Mouse (Mus musculus) MEL (cell line): Measurements from ENCODE around the gene Stim1. TPM values are rescaled to one million over a fixed set of nuclear protein-coding genes. Genes with fewer than 3 reads are reported as not detected.

ENCODE experiments used
- DNase-seq: peaks from one replicate; pipeline ENCODE4 v3.0.0; 2011; ENCODE audit warnings: low read depth, low spot score
- H3K27ac ChIP-seq: 2 replicates; pipeline ENCODE4 v1.5.1; 2012; ENCODE audit warnings: low read depth, mild to moderate bottlenecking, control low read depth, low read length, moderate library complexity; ENCODE audit not compliant: control insufficient read depth
- H3K27me3 ChIP-seq, 2 experiments: fragments of 150-350 bp in 1 of 2; sonication (generic) in 1 of 2; 2 replicates each; pipeline ENCODE4 v1.6.1; 2012; ENCODE audit warnings: low read length in 2 of 2, mild to moderate bottlenecking in 2 of 2, improper control_type of control experiment in 1 of 2, moderate library complexity in 1 of 2; ENCODE audit not compliant: insufficient read depth in 2 of 2, control insufficient read depth in 1 of 2
- H3K36me3 ChIP-seq, 2 experiments: 2 replicates each; pipeline ENCODE4 v1.6.1; 2012 to 2014; ENCODE audit warnings: low read length in 2 of 2, improper control_type of control experiment in 1 of 2, inconsistent platforms in 1 of 2, mild to moderate bottlenecking in 1 of 2; ENCODE audit not compliant: insufficient read depth in 2 of 2, control insufficient read depth in 1 of 2
- H3K4me1 ChIP-seq, 2 experiments: fragments of 150-350 bp in 1 of 2; sonication (generic) in 1 of 2; 2 replicates each; pipeline ENCODE4 v1.6.1; 2012; ENCODE audit warnings: low read length in 2 of 2, improper control_type of control experiment in 1 of 2, mild to moderate bottlenecking in 1 of 2; ENCODE audit not compliant: insufficient read depth in 2 of 2, control insufficient read depth in 1 of 2
- H3K4me3 ChIP-seq, 2 experiments: fragments of 150-350 bp in 1 of 2; sonication (generic) in 1 of 2; 2 replicates each; pipeline ENCODE4 v1.5.1; 2012; ENCODE audit warnings: low read depth in 2 of 2, low read length in 2 of 2, mild to moderate bottlenecking in 2 of 2, moderate library complexity in 2 of 2, control low read depth in 1 of 2, improper control_type of control experiment in 1 of 2; ENCODE audit not compliant: control insufficient read depth in 1 of 2, insufficient read depth in 1 of 2
- H3K79me2 ChIP-seq: 2 replicates; pipeline ENCODE4 v1.6.1; 2012; ENCODE audit warnings: mild to moderate bottlenecking, low read length, moderate library complexity; ENCODE audit not compliant: control insufficient read depth, poor library complexity, insufficient read depth
- H3K9ac ChIP-seq: 2 replicates; pipeline ENCODE4 v1.6.1; 2012; ENCODE audit warnings: low read depth, mild to moderate bottlenecking, control low read depth, low read length, moderate library complexity; ENCODE audit not compliant: control insufficient read depth, poor library complexity, severe bottlenecking
- H3K9me3 ChIP-seq: fragments of 150-350 bp; sonication (generic); replicated peaks from 2 replicates; pipeline ENCODE4 v1.6.1; 2012; ENCODE audit warnings: mild to moderate bottlenecking, low read length, improper control_type of control experiment, moderate library complexity; ENCODE audit not compliant: insufficient read depth
- BHLHE40 ChIP-seq: IDR thresholded peaks from 2 replicates; pipeline ENCODE4 v1.6.1; 2012; ENCODE audit warnings: low read depth, mild to moderate bottlenecking, inconsistent platforms, low read length, improper control_type of control experiment, borderline replicate concordance
- CHD2 ChIP-seq: IDR thresholded peaks from 2 replicates; pipeline ENCODE4 v1.6.1; 2011; ENCODE audit warnings: low read length, improper control_type of control experiment
- CTCF ChIP-seq, 3 experiments: IDR thresholded peaks in 2 of 3; conservative IDR thresholded peaks in 1 of 3; 2 replicates each; pipeline ENCODE4 v1.5.1; 2011 to 2012; ENCODE audit warnings: low read length in 3 of 3, low read depth in 2 of 3, mild to moderate bottlenecking in 2 of 3, improper control_type of control experiment in 1 of 3, inconsistent platforms in 1 of 3, mixed read lengths in 1 of 3, moderate library complexity in 1 of 3; ENCODE audit not compliant: control insufficient read depth in 1 of 3, insufficient read depth in 1 of 3, poor library complexity in 1 of 3, severe bottlenecking in 1 of 3
- E2F4 ChIP-seq: IDR thresholded peaks from 2 replicates; pipeline ENCODE4 v1.6.1; 2011; ENCODE audit warnings: low read depth, low read length, improper control_type of control experiment, borderline replicate concordance
- ELF1 ChIP-seq: IDR thresholded peaks from 2 replicates; pipeline ENCODE4 v1.6.1; 2014; ENCODE audit warnings: low read depth, mild to moderate bottlenecking, inconsistent platforms, low read length, improper control_type of control experiment, moderate library complexity
- HCFC1 ChIP-seq: IDR thresholded peaks from 2 replicates; pipeline ENCODE4 v1.6.1; 2012; ENCODE audit warnings: low read depth, mild to moderate bottlenecking, inconsistent platforms, low read length, improper control_type of control experiment, moderate library complexity
- KAT2A ChIP-seq: conservative IDR thresholded peaks from 2 replicates; pipeline ENCODE4 v1.6.1; 2012; ENCODE audit warnings: low read depth, low read length, improper control_type of control experiment, inconsistent platforms
- MAFK ChIP-seq: IDR thresholded peaks from 2 replicates; pipeline ENCODE4 v1.6.1; 2011; ENCODE audit warnings: low read depth, mild to moderate bottlenecking, low read length, improper control_type of control experiment, borderline replicate concordance
- MAZ ChIP-seq: IDR thresholded peaks from 2 replicates; pipeline ENCODE4 v1.6.1; 2012; ENCODE audit warnings: low read depth, mild to moderate bottlenecking, inconsistent platforms, low read length, improper control_type of control experiment
- MEF2A ChIP-seq: IDR thresholded peaks from 2 replicates; pipeline ENCODE4 v1.6.1; 2014; ENCODE audit warnings: low read depth, mild to moderate bottlenecking, inconsistent platforms, low read length, improper control_type of control experiment; ENCODE audit not compliant: poor library complexity, insufficient replicate concordance, severe bottlenecking; ENCODE audit errors: extremely low read depth
- MYB ChIP-seq: IDR thresholded peaks from 2 replicates; pipeline ENCODE4 v1.6.1; 2011; ENCODE audit warnings: mild to moderate bottlenecking, low read depth, low read length, improper control_type of control experiment
- MYC ChIP-seq: IDR thresholded peaks from 2 replicates; pipeline ENCODE4 v1.6.1; 2011; ENCODE audit warnings: low read depth, mild to moderate bottlenecking, low read length, improper control_type of control experiment, moderate library complexity
- POLR2A ChIP-seq, 2 experiments: IDR thresholded peaks; 2 replicates each; pipeline ENCODE4 v1.6.1; 2011 to 2012; ENCODE audit warnings: low read length in 2 of 2, mild to moderate bottlenecking in 2 of 2, control low read depth in 1 of 2, improper control_type of control experiment in 1 of 2, low read depth in 1 of 2, moderate library complexity in 1 of 2; ENCODE audit not compliant: control insufficient read depth in 1 of 2, insufficient read depth in 1 of 2, poor library complexity in 1 of 2
- RCOR1 ChIP-seq: IDR thresholded peaks from 2 replicates; pipeline ENCODE4 v1.6.1; 2012; ENCODE audit warnings: low read depth, mild to moderate bottlenecking, inconsistent platforms, low read length, improper control_type of control experiment
- SIN3A ChIP-seq: IDR thresholded peaks from 2 replicates; pipeline ENCODE4 v1.6.1; 2012; ENCODE audit warnings: low read length, improper control_type of control experiment, inconsistent platforms
- SMC3 ChIP-seq: IDR thresholded peaks from 2 replicates; pipeline ENCODE4 v1.6.1; 2011; ENCODE audit warnings: low read depth, low read length, improper control_type of control experiment
- TAL1 ChIP-seq: IDR thresholded peaks from 2 replicates; pipeline ENCODE4 v1.6.1; 2012; ENCODE audit warnings: mild to moderate bottlenecking, inconsistent platforms, low read length, moderate library complexity, mixed read lengths
- TBP ChIP-seq: IDR thresholded peaks from 2 replicates; pipeline ENCODE4 v1.8.0; 2011; ENCODE audit warnings: low read depth, low read length, improper control_type of control experiment
- UBTF ChIP-seq: IDR thresholded peaks from 2 replicates; pipeline ENCODE4 v1.6.1; 2012; ENCODE audit warnings: low read depth, mild to moderate bottlenecking, inconsistent platforms, low read length, improper control_type of control experiment, moderate library complexity, borderline replicate concordance; ENCODE audit not compliant: insufficient read depth
- USF2 ChIP-seq, 2 experiments: IDR thresholded peaks; 2 replicates each; pipeline ENCODE4 v1.6.1; 2011 to 2012; ENCODE audit warnings: improper control_type of control experiment in 2 of 2, low read length in 2 of 2, borderline replicate concordance in 1 of 2, inconsistent platforms in 1 of 2, low read depth in 1 of 2, mild to moderate bottlenecking in 1 of 2; ENCODE audit not compliant: insufficient read depth in 1 of 2
- ZC3H11A ChIP-seq: IDR thresholded peaks from 2 replicates; pipeline ENCODE4 v1.6.1; 2012; ENCODE audit warnings: low read depth, mild to moderate bottlenecking, inconsistent platforms, low read length, improper control_type of control experiment
- ZKSCAN1 ChIP-seq: IDR thresholded peaks from 2 replicates; pipeline ENCODE4 v1.6.1; 2012; ENCODE audit warnings: low read depth, mild to moderate bottlenecking, inconsistent platforms, low read length, improper control_type of control experiment, moderate library complexity
- ZMIZ1 ChIP-seq: IDR thresholded peaks from 2 replicates; pipeline ENCODE4 v1.6.1; 2012; ENCODE audit warnings: low read depth, mild to moderate bottlenecking, inconsistent platforms, low read length, improper control_type of control experiment, moderate library complexity
- polyA plus RNA-seq, 2 experiments: library from polyadenylated mRNA; stranded (reverse) in 1 of 2; unstranded in 1 of 2; fragments of >175 nt in 1 of 2; fragments of >200 nt in 1 of 2; gene quantifications; 2 replicates each; pipeline versions ENCODE4 v1.2.1 to v1.2.4; 2012; ENCODE audit warnings: low replicate concordance in 2 of 2, low read depth in 1 of 2; ENCODE audit not compliant: insufficient read length in 2 of 2, insufficient read depth in 1 of 2, missing spikeins in 1 of 2
- total RNA-seq: library from RNA; depleted of rRNA; stranded (reverse); fragments of 300-350 nt; gene quantifications from 2 replicates; pipeline ENCODE4 v1.2.3, GENCODE M21; 2012

Gene Stim1
- total and polyA plus RNA-seq, 3 experiments: 26.1 to 65.0 TPM; not detected in 1

GRCm38 (mm10) chr7:102417398-102417797 is 149.8 kb downstream of the Stim1 start (continued):
- no peak for TF ChIP-seq E2F4

GRCm38 (mm10) chr7:102422036-102422435 is 154.4 kb downstream of the Stim1 start:
- no peaks in the 10 kb centered on the region for H3K79me2 ChIP-seq
- no peak for TF ChIP-seq MAFK
- no peak for TF ChIP-seq HCFC1
- no peak for TF ChIP-seq UBTF
- no peaks in the 10 kb centered on the region for H3K27me3 ChIP-seq
- H3K36me3 ChIP-seq: peaks cover 0 to 3% of the 10 kb centered on the region in 2 experiments; a peak in 3 of 4 replicates
- no peak overlapping the region for H3K4me3 ChIP-seq
- no peak overlapping the region for H3K9ac ChIP-seq
- no peaks in the 10 kb centered on the region for H3K4me1 ChIP-seq
- H3K27ac ChIP-seq: no peak overlapping the region
- no peak for DNase-seq
- no peaks in the 10 kb centered on the region for H3K9me3 ChIP-seq

GRCm38 (mm10) chr7:102425933-102426685 is 158.5 kb downstream of the Stim1 start:
- Histone ChIP-seq H3K27me3 (no peaks in the 10 kb centered on the region), H3K36me3 (no peaks in the 10 kb centered on the region; a peak in 2 of 4 replicates), H3K4me3 (no peak overlapping the region), H3K27ac (no peak overlapping the region), H3K4me1 (no peaks in the 10 kb centered on the region), H3K9ac (no peak overlapping the region), H3K79me2 (no peaks in the 10 kb centered on the region), H3K9me3 (no peaks in the 10 kb centered on the region)
- TF ChIP-seq CTCF (IDR thresholded peaks at IDR 0.05 in 2 of 3, conservative IDR thresholded peaks at IDR 0.05 in 1 of 3; ENCODE audit: control insufficient read depth in 1 of 3, insufficient read depth in 1 of 3, low read depth in 2 of 3, low read length in 3 of 3, poor library complexity in 1 of 3, severe bottlenecking in 1 of 3) (0 out of 6 replicates have a peak, but pooled peaks of 1 of the 3 experiments have one; percentile 5), SIN3A (no peak)
- no peak for DNase-seq

GRCm38 (mm10) chr7:102434344-102434743 is 166.7 kb downstream of the Stim1 start:
- Histone ChIP-seq H3K27ac (peak overlapping the region; percentile 64), H3K36me3 (peaks cover 2 to 22% of the 10 kb centered on the region in 2 experiments), H3K9ac (no peak overlapping the region), H3K79me2 (no peaks in the 10 kb centered on the region), H3K4me3 (no peak overlapping the region), H3K27me3 (no peaks in the 10 kb centered on the region), H3K4me1 (peaks cover 8 to 11% of the 10 kb centered on the region in 2 experiments; a peak in 3 of 4 replicates), H3K9me3 (no peaks in the 10 kb centered on the region)
- peak; percentile 70 for DNase-seq
- no peak for TF ChIP-seq CHD2
- no peak for TF ChIP-seq ZMIZ1
- TF ChIP-seq ZC3H11A: no peak
- no peak for TF ChIP-seq MYB
- no peak for TF ChIP-seq TBP
- no peak for TF ChIP-seq POLR2A (IDR thresholded peaks at IDR 0.05; ENCODE audit: control insufficient read depth in 1 of 2, insufficient read depth in 1 of 2, low read depth in 1 of 2, low read length in 2 of 2, poor library complexity in 1 of 2)
- TF ChIP-seq KAT2A: no peak
- TF ChIP-seq MYC: no peak
- TF ChIP-seq MEF2A: no peak
- no peak for TF ChIP-seq HCFC1
- TF ChIP-seq ELF1: no peak
- no peak for TF ChIP-seq MAZ
- no peak for TF ChIP-seq BHLHE40
- no peak for TF ChIP-seq SMC3
- no peak for TF ChIP-seq TAL1
- no peak for TF ChIP-seq ZKSCAN1
- TF ChIP-seq RCOR1: peak; percentile 49; the same call in 1 of the 2 replicates
- no peak for TF ChIP-seq USF2 (IDR thresholded peaks at IDR 0.05; ENCODE audit: borderline replicate concordance in 1 of 2, insufficient read depth in 1 of 2, low read depth in 1 of 2, low read length in 2 of 2)
